Mouse (Mus musculus) induced T-regulatory cell, adult 2 months (primary cell): ENCODE measurements around the gene Agbl4.
"Not testable (repeated sequence)": the region's sequence is repeated elsewhere in the genome, so short reads cannot be mapped to it uniquely, and the experiment has no call there.

ENCODE experiments used
- DNase-seq: peaks from one replicate; pipeline ENCODE4 v3.0.0-alpha.2; 2012; ENCODE audit warnings: low read depth

Gene Agbl4

GRCm38 (mm10) chr4:110921013-110921412 lies 523.6 kb downstream of the Agbl4 start:
- no peak for DNase-seq

- DNase-seq, result no peak
Observed at GRCm38 (mm10) chr4:111001641-111002040, 604.2 kb downstream of the Agbl4 start.

GRCm38 (mm10) chr4:111004719-111005479 lies 607.4 kb downstream of the Agbl4 start:
- no peak for DNase-seq

GRCm38 (mm10) chr4:111019376-111019775 lies 621.9 kb downstream of the Agbl4 start:
- DNase-seq, result no peak

GRCm38 (mm10) chr4:111067330-111067729 lies 669.9 kb downstream of the Agbl4 start:
- DNase-seq, result no peak

- no peak for DNase-seq
Observed at GRCm38 (mm10) chr4:111073738-111074497, 676.5 kb downstream of the Agbl4 start.

- no peak for DNase-seq
Observed at GRCm38 (mm10) chr4:111074701-111075154, 677.3 kb downstream of the Agbl4 start.

- no peak for DNase-seq
Observed at GRCm38 (mm10) chr4:111077810-111078209, 680.3 kb downstream of the Agbl4 start.

GRCm38 (mm10) chr4:111085330-111085729 lies 687.9 kb downstream of the Agbl4 start:
- DNase-seq, result no peak

GRCm38 (mm10) chr4:111136217-111137147 lies 739.0 kb downstream of the Agbl4 start:
- DNase-seq, result no peak

GRCm38 (mm10) chr4:111147748-111148147 lies 750.3 kb downstream of the Agbl4 start:
- DNase-seq, result no peak

- no peak for DNase-seq
Observed at GRCm38 (mm10) chr4:111155859-111156258, 758.4 kb downstream of the Agbl4 start.

- DNase-seq, result no peak
Observed at GRCm38 (mm10) chr4:111181478-111181877, 784.0 kb downstream of the Agbl4 start.

- no peak for DNase-seq
Observed at GRCm38 (mm10) chr4:111200100-111200499, 802.6 kb downstream of the Agbl4 start.

- DNase-seq, result no peak
Observed at GRCm38 (mm10) chr4:111215191-111215762, 817.8 kb downstream of the Agbl4 start.

- DNase-seq, result not testable (repeated sequence)
Observed at GRCm38 (mm10) chr4:111219030-111219429, 821.6 kb downstream of the Agbl4 start.

- DNase-seq, result not testable (repeated sequence)
Observed at GRCm38 (mm10) chr4:111219543-111219942, 822.1 kb downstream of the Agbl4 start.

- DNase-seq, result no peak
Observed at GRCm38 (mm10) chr4:111233849-111234248, 836.4 kb downstream of the Agbl4 start.

- no peak for DNase-seq
Observed at GRCm38 (mm10) chr4:111251917-111252316, 854.5 kb downstream of the Agbl4 start.

GRCm38 (mm10) chr4:111255499-111255898 lies 858.0 kb downstream of the Agbl4 start:
- no peak for DNase-seq

GRCm38 (mm10) chr4:111256931-111257330 lies 859.5 kb downstream of the Agbl4 start:
- DNase-seq, result no peak

- no peak for DNase-seq
Observed at GRCm38 (mm10) chr4:111280936-111281335, 883.5 kb downstream of the Agbl4 start.
